Mouse (Mus musculus) MEL (cell line): ENCODE data around the gene Tmbim7. TPM values are rescaled to one million over a fixed set of nuclear protein-coding genes. Genes with fewer than 3 reads are reported as not detected.

Experiments
- DNase-seq: peaks from one replicate; pipeline ENCODE4 v3.0.0; 2011; ENCODE audit warnings: low read depth, low spot score
- H3K27ac ChIP-seq: 2 replicates; pipeline ENCODE4 v1.5.1; 2012; ENCODE audit warnings: low read depth, mild to moderate bottlenecking, control low read depth, low read length, moderate library complexity; ENCODE audit not compliant: control insufficient read depth
- H3K27me3 ChIP-seq, 2 experiments: fragments of 150-350 bp in 1 of 2; sonication (generic) in 1 of 2; 2 replicates each; pipeline ENCODE4 v1.6.1; 2012; ENCODE audit warnings: low read length in 2 of 2, mild to moderate bottlenecking in 2 of 2, improper control_type of control experiment in 1 of 2, moderate library complexity in 1 of 2; ENCODE audit not compliant: insufficient read depth in 2 of 2, control insufficient read depth in 1 of 2
- H3K36me3 ChIP-seq, 2 experiments: 2 replicates each; pipeline ENCODE4 v1.6.1; 2012 to 2014; ENCODE audit warnings: low read length in 2 of 2, improper control_type of control experiment in 1 of 2, inconsistent platforms in 1 of 2, mild to moderate bottlenecking in 1 of 2; ENCODE audit not compliant: insufficient read depth in 2 of 2, control insufficient read depth in 1 of 2
- H3K4me1 ChIP-seq, 2 experiments: fragments of 150-350 bp in 1 of 2; sonication (generic) in 1 of 2; 2 replicates each; pipeline ENCODE4 v1.6.1; 2012; ENCODE audit warnings: low read length in 2 of 2, improper control_type of control experiment in 1 of 2, mild to moderate bottlenecking in 1 of 2; ENCODE audit not compliant: insufficient read depth in 2 of 2, control insufficient read depth in 1 of 2
- H3K4me3 ChIP-seq, 2 experiments: fragments of 150-350 bp in 1 of 2; sonication (generic) in 1 of 2; 2 replicates each; pipeline ENCODE4 v1.5.1; 2012; ENCODE audit warnings: low read depth in 2 of 2, low read length in 2 of 2, mild to moderate bottlenecking in 2 of 2, moderate library complexity in 2 of 2, control low read depth in 1 of 2, improper control_type of control experiment in 1 of 2; ENCODE audit not compliant: control insufficient read depth in 1 of 2, insufficient read depth in 1 of 2
- H3K79me2 ChIP-seq: 2 replicates; pipeline ENCODE4 v1.6.1; 2012; ENCODE audit warnings: mild to moderate bottlenecking, low read length, moderate library complexity; ENCODE audit not compliant: control insufficient read depth, poor library complexity, insufficient read depth
- H3K9ac ChIP-seq: 2 replicates; pipeline ENCODE4 v1.6.1; 2012; ENCODE audit warnings: low read depth, mild to moderate bottlenecking, control low read depth, low read length, moderate library complexity; ENCODE audit not compliant: control insufficient read depth, poor library complexity, severe bottlenecking
- H3K9me3 ChIP-seq: fragments of 150-350 bp; sonication (generic); replicated peaks from 2 replicates; pipeline ENCODE4 v1.6.1; 2012; ENCODE audit warnings: mild to moderate bottlenecking, low read length, improper control_type of control experiment, moderate library complexity; ENCODE audit not compliant: insufficient read depth
- CHD1 ChIP-seq: IDR thresholded peaks from 2 replicates; pipeline ENCODE4 v1.6.1; 2012; ENCODE audit warnings: low read depth, mild to moderate bottlenecking, inconsistent platforms, low read length, improper control_type of control experiment
- CHD2 ChIP-seq: IDR thresholded peaks from 2 replicates; pipeline ENCODE4 v1.6.1; 2011; ENCODE audit warnings: low read length, improper control_type of control experiment
- E2F4 ChIP-seq: IDR thresholded peaks from 2 replicates; pipeline ENCODE4 v1.6.1; 2011; ENCODE audit warnings: low read depth, low read length, improper control_type of control experiment, borderline replicate concordance
- GATA1 ChIP-seq: IDR thresholded peaks from 2 replicates; pipeline ENCODE4 v1.6.1; 2011; ENCODE audit warnings: low read depth, low read length, improper control_type of control experiment
- HCFC1 ChIP-seq: IDR thresholded peaks from 2 replicates; pipeline ENCODE4 v1.6.1; 2012; ENCODE audit warnings: low read depth, mild to moderate bottlenecking, inconsistent platforms, low read length, improper control_type of control experiment, moderate library complexity
- KAT2A ChIP-seq: conservative IDR thresholded peaks from 2 replicates; pipeline ENCODE4 v1.6.1; 2012; ENCODE audit warnings: low read depth, low read length, improper control_type of control experiment, inconsistent platforms
- MAZ ChIP-seq: IDR thresholded peaks from 2 replicates; pipeline ENCODE4 v1.6.1; 2012; ENCODE audit warnings: low read depth, mild to moderate bottlenecking, inconsistent platforms, low read length, improper control_type of control experiment
- MXI1 ChIP-seq: IDR thresholded peaks from 2 replicates; pipeline ENCODE4 v1.6.1; 2011; ENCODE audit warnings: mild to moderate bottlenecking, low read depth, low read length, improper control_type of control experiment
- MYB ChIP-seq: IDR thresholded peaks from 2 replicates; pipeline ENCODE4 v1.6.1; 2011; ENCODE audit warnings: mild to moderate bottlenecking, low read depth, low read length, improper control_type of control experiment
- NELFE ChIP-seq: IDR thresholded peaks from 2 replicates; pipeline ENCODE4 v1.6.1; 2011; ENCODE audit warnings: low read depth, low read length, improper control_type of control experiment
- NRF1 ChIP-seq: IDR thresholded peaks from 2 replicates; pipeline ENCODE4 v1.6.1; 2014; ENCODE audit warnings: low read depth, mild to moderate bottlenecking, inconsistent platforms, low read length, improper control_type of control experiment, moderate library complexity; ENCODE audit not compliant: poor library complexity, insufficient read depth, severe bottlenecking
- POLR2A ChIP-seq, 2 experiments: IDR thresholded peaks; 2 replicates each; pipeline ENCODE4 v1.6.1; 2011 to 2012; ENCODE audit warnings: low read length in 2 of 2, mild to moderate bottlenecking in 2 of 2, control low read depth in 1 of 2, improper control_type of control experiment in 1 of 2, low read depth in 1 of 2, moderate library complexity in 1 of 2; ENCODE audit not compliant: control insufficient read depth in 1 of 2, insufficient read depth in 1 of 2, poor library complexity in 1 of 2
- RAD21 ChIP-seq: IDR thresholded peaks from 2 replicates; pipeline ENCODE4 v1.6.1; 2011; ENCODE audit warnings: mild to moderate bottlenecking, low read depth, low read length, improper control_type of control experiment
- RCOR1 ChIP-seq: IDR thresholded peaks from 2 replicates; pipeline ENCODE4 v1.6.1; 2012; ENCODE audit warnings: low read depth, mild to moderate bottlenecking, inconsistent platforms, low read length, improper control_type of control experiment
- SIN3A ChIP-seq: IDR thresholded peaks from 2 replicates; pipeline ENCODE4 v1.6.1; 2012; ENCODE audit warnings: low read length, improper control_type of control experiment, inconsistent platforms
- SMC3 ChIP-seq: IDR thresholded peaks from 2 replicates; pipeline ENCODE4 v1.6.1; 2011; ENCODE audit warnings: low read depth, low read length, improper control_type of control experiment
- TAL1 ChIP-seq: IDR thresholded peaks from 2 replicates; pipeline ENCODE4 v1.6.1; 2012; ENCODE audit warnings: mild to moderate bottlenecking, inconsistent platforms, low read length, moderate library complexity, mixed read lengths
- TBP ChIP-seq: IDR thresholded peaks from 2 replicates; pipeline ENCODE4 v1.8.0; 2011; ENCODE audit warnings: low read depth, low read length, improper control_type of control experiment
- TCF12 ChIP-seq: IDR thresholded peaks from 2 replicates; pipeline ENCODE4 v1.6.1; 2014; ENCODE audit warnings: low read depth, mild to moderate bottlenecking, inconsistent platforms, low read length, improper control_type of control experiment, moderate library complexity
- USF2 ChIP-seq, 2 experiments: IDR thresholded peaks; 2 replicates each; pipeline ENCODE4 v1.6.1; 2011 to 2012; ENCODE audit warnings: improper control_type of control experiment in 2 of 2, low read length in 2 of 2, borderline replicate concordance in 1 of 2, inconsistent platforms in 1 of 2, low read depth in 1 of 2, mild to moderate bottlenecking in 1 of 2; ENCODE audit not compliant: insufficient read depth in 1 of 2
- ZKSCAN1 ChIP-seq: IDR thresholded peaks from 2 replicates; pipeline ENCODE4 v1.6.1; 2012; ENCODE audit warnings: low read depth, mild to moderate bottlenecking, inconsistent platforms, low read length, improper control_type of control experiment, moderate library complexity
- ZNF384 ChIP-seq: IDR thresholded peaks from 2 replicates; pipeline ENCODE4 v1.6.1; 2012; ENCODE audit warnings: low read depth, mild to moderate bottlenecking, inconsistent platforms, low read length, improper control_type of control experiment
- polyA plus RNA-seq, 2 experiments: library from polyadenylated mRNA; stranded (reverse) in 1 of 2; unstranded in 1 of 2; fragments of >175 nt in 1 of 2; fragments of >200 nt in 1 of 2; gene quantifications; 2 replicates each; pipeline versions ENCODE4 v1.2.1 to v1.2.4; 2012; ENCODE audit warnings: low replicate concordance in 2 of 2, low read depth in 1 of 2; ENCODE audit not compliant: insufficient read length in 2 of 2, insufficient read depth in 1 of 2, missing spikeins in 1 of 2
- total RNA-seq: library from RNA; depleted of rRNA; stranded (reverse); fragments of 300-350 nt; gene quantifications from 2 replicates; pipeline ENCODE4 v1.2.3, GENCODE M21; 2012

Gene Tmbim7
- total and polyA plus RNA-seq, 3 experiments: 0.06 TPM; not detected in 2

DNA sequence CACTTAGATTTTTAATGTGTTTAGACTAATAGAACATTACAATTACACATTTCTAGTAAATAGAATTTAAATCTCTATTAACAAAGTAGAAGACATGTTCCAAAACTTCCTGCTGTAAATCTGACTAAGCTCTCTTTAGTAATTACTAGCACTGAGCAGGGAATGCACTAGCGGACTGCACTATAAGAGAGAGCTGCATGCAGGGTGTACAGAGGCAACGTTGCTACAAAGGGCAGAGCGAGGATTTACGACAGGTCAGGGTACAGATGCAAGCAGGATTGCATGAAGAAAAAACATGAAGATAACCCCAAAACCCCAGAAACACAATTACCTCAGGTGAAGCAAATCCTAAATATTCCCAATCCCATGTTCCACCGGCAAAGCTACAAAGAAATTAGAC, 49.0 kb downstream of the Tmbim7 start:
- Histone ChIP-seq H3K4me1 (peaks cover 2 to 4% of the 10 kb centered on the region in 2 experiments; a peak in 3 of 4 replicates), H3K79me2 (no peaks in the 10 kb centered on the region), H3K27me3 (no peaks in the 10 kb centered on the region), H3K4me3 (no peak overlapping the region), H3K36me3 (peaks cover 5 to 28% of the 10 kb centered on the region in 2 experiments), H3K27ac (no peak overlapping the region), H3K9ac (no peak overlapping the region), H3K9me3 (no peaks in the 10 kb centered on the region)
- TF ChIP-seq USF2 (IDR thresholded peaks at IDR 0.05; ENCODE audit: borderline replicate concordance in 1 of 2, insufficient read depth in 1 of 2, low read depth in 1 of 2, low read length in 2 of 2) (no peak), NELFE (no peak), SIN3A (no peak), MAZ (no peak), KAT2A (no peak)
- no peak for DNase-seq

DNA sequence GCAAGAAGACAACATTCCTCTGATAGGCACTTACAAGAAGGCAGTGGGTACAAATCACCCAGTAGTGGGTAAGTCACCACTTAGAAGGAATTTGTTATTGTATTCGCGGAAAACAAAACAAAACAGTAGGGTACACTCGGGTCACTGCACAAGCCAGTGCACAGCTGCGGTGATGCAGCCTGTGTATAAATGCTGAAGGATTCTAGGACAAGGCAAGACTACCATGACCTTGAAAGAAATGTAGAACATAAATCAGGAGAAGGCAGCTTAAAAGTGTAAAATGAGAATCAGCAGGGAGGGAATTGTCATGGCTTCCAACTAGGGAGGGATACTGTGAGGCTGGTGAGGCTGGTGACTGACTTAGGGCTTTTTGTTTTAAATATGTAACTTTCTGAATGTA, 51.2 kb downstream of the Tmbim7 start:
- H3K36me3 ChIP-seq: peaks cover 0 to 30% of the 10 kb centered on the region in 2 experiments; a peak in 2 of 4 replicates
- no peaks in the 10 kb centered on the region for H3K4me1 ChIP-seq
- H3K27me3 ChIP-seq: no peaks in the 10 kb centered on the region
- H3K27ac ChIP-seq: no peak overlapping the region
- no peak overlapping the region for H3K4me3 ChIP-seq
- H3K9me3 ChIP-seq: no peaks in the 10 kb centered on the region
- no peak for DNase-seq
- TF ChIP-seq MAZ: no peak
- no peak for TF ChIP-seq RAD21
- no peak for TF ChIP-seq SMC3
- no peak for TF ChIP-seq ZNF384
- TF ChIP-seq GATA1: no peak
- TF ChIP-seq, all 39 proteins: peak for 0
- Histone ChIP-seq H3K9ac (no peak overlapping the region), H3K79me2 (no peaks in the 10 kb centered on the region)

DNA sequence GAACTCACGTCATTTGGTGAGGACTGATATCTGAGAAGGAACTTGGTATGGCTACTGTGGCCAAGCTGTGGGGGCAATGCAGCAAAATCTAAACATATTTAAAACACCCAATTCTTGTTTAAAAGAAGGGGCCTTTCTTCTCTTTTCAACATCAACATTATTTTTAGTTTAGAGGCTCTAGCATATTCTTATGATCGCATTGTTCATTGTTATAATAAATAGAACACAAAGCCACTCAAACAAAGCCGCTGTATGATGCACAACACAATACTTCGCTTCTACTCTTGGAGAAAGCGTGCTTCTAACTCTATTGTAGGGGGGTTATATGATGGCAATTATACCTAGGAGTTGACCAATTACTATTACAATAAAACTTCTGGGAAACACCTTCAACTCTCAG, 64.8 kb downstream of the Tmbim7 start:
- H3K27ac ChIP-seq: no peak overlapping the region
- H3K27me3 ChIP-seq: no peaks in the 10 kb centered on the region
- DNase-seq: no peak
- peaks cover 5 to 25% of the 10 kb centered on the region in 2 experiments; a peak in 3 of 4 replicates for H3K36me3 ChIP-seq
- no peaks in the 10 kb centered on the region for H3K79me2 ChIP-seq
- TF ChIP-seq NELFE (no peak), CHD1 (no peak), TCF12 (no peak), E2F4 (no peak), SIN3A (no peak), MXI1 (no peak), CHD2 (no peak), POLR2A (IDR thresholded peaks at IDR 0.05; ENCODE audit: control insufficient read depth in 1 of 2, insufficient read depth in 1 of 2, low read depth in 1 of 2, low read length in 2 of 2, poor library complexity in 1 of 2) (no peak), MYB (no peak), TBP (no peak), RCOR1 (no peak), HCFC1 (no peak), RAD21 (no peak), NRF1 (no peak), TAL1 (no peak), GATA1 (no peak), ZKSCAN1 (no peak)
- H3K4me1 ChIP-seq: no peaks in the 10 kb centered on the region
- no peak overlapping the region for H3K9ac ChIP-seq
- no peak overlapping the region for H3K4me3 ChIP-seq
- H3K9me3 ChIP-seq: no peaks in the 10 kb centered on the region
